8 mouse cellular contexts compared by ENCODE assay signal in genomic region chr6:124779984-124780416, GRCm38 (mm10). TPM values are rescaled to one million over a fixed set of nuclear protein-coding genes. Genes with fewer than 3 reads are reported as not detected.
DNase-seq lines count a peak whose midpoint lies in the region; ATAC-seq and TF ChIP-seq lines count a peak whose summit lies in the region.

No protein-coding gene starts in this region.

- peak overlapping the region; percentile 46 for H3K4me3 ChIP-seq in heart, embryonic 15.5 days
- 0 out of 2 replicates have a peak overlapping the region, but pooled peaks have one; percentile 5 for H3K4me3 ChIP-seq in cortical plate, adult 2 months (ENCODE audit: insufficient read depth, low read length)
- H3K4me3 ChIP-seq in intestine, postnatal 0 days (ENCODE audit: low read depth, low read length) = peak overlapping the region; percentile 22
- H3K4me3 ChIP-seq in midbrain, embryonic 15.5 days = peak overlapping the region; percentile 33

- peaks cover 11% of the 10 kb centered on the region for H3K4me1 ChIP-seq in heart, embryonic 15.5 days (replicated peaks)
- H3K4me1 ChIP-seq in cortical plate, adult 2 months (ENCODE audit: control insufficient read depth, insufficient read depth, low read length) = peaks cover 7% of the 10 kb centered on the region
- no peaks in the 10 kb centered on the region for H3K4me1 ChIP-seq in intestine, postnatal 0 days (replicated peaks; ENCODE audit: control insufficient read depth, insufficient read depth, low read length)
- H3K4me1 ChIP-seq in midbrain, embryonic 15.5 days = peaks cover 9% of the 10 kb centered on the region; the same call in 1 of the 2 replicates

- no peaks in the 10 kb centered on the region for H3K9me3 ChIP-seq in heart, embryonic 15.5 days (replicated peaks)
- no peaks in the 10 kb centered on the region for H3K9me3 ChIP-seq in intestine, postnatal 0 days (ENCODE audit: control insufficient read depth)
- H3K9me3 ChIP-seq in midbrain, embryonic 15.5 days = no peaks in the 10 kb centered on the region

- no peak for TF ChIP-seq CTCF in cortical plate, adult 2 months (IDR thresholded peaks at IDR 0.05; ENCODE audit: extremely low read depth, insufficient read depth, low read length)
- peak; percentile 23; the same call in 1 of the 2 replicates for TF ChIP-seq CTCF in intestine, postnatal 0 days (IDR thresholded peaks at IDR 0.05; ENCODE audit: low read depth)

- TF ChIP-seq POLR2A in cortical plate, adult 2 months (IDR thresholded peaks at IDR 0.05; ENCODE audit: extremely low read depth, insufficient read depth, low read length) = no peak

- no peak for DNase-seq in heart, postnatal 36 days
- no peak for DNase-seq in adrenal gland, adult 18-20 months (ENCODE audit: low spot score in 2 of 2)
- DNase-seq in retina, postnatal 1 day = no peak
- DNase-seq in adrenal gland, postnatal 10 days = no peak

- peaks cover 8% of the 10 kb centered on the region; the same call in 1 of the 2 replicates for H3K27me3 ChIP-seq in heart, embryonic 15.5 days
- H3K27me3 ChIP-seq in intestine, postnatal 0 days (replicated peaks; ENCODE audit: control insufficient read depth, insufficient read depth, low read length) = peaks cover 12% of the 10 kb centered on the region; the same call in 1 of the 2 replicates
- no peaks in the 10 kb centered on the region for H3K27me3 ChIP-seq in midbrain, embryonic 15.5 days (replicated peaks)

- ATAC-seq in heart, embryonic 15.5 days (replicated peaks; ENCODE audit: insufficient number of reproducible peaks, insufficient read depth, low FRiP score, low read depth) = no peak
- no peak for ATAC-seq in intestine, postnatal 0 days
- ATAC-seq in midbrain, embryonic 15.5 days (replicated peaks) = no peak

- WGBS in heart, embryonic 15.5 days = 6% methylated on average over 10 of the region's 10 CpGs
- 7% methylated on average over 10 of the region's 10 CpGs for WGBS in intestine, postnatal 0 days
- 3% methylated on average over 10 of the region's 10 CpGs for WGBS in midbrain, embryonic 15.5 days

- no peak overlapping the region for H3K27ac ChIP-seq in heart, embryonic 15.5 days
- H3K27ac ChIP-seq in cortical plate, adult 2 months (ENCODE audit: insufficient read depth, low read length) = no peak overlapping the region
- H3K27ac ChIP-seq in intestine, postnatal 0 days (ENCODE audit: low read depth, low read length) = no peak overlapping the region
- no peak overlapping the region for H3K27ac ChIP-seq in midbrain, embryonic 15.5 days

- intact Hi-C loops in heart, postnatal 36 days (cut with DNase I) = no loop called here

- H3K9ac ChIP-seq in heart, embryonic 15.5 days = no peak overlapping the region
- no peak overlapping the region for H3K9ac ChIP-seq in intestine, postnatal 0 days (ENCODE audit: low read depth, low read length)
- 0 out of 2 replicates have a peak overlapping the region, but pooled peaks have one; percentile 17 for H3K9ac ChIP-seq in midbrain, embryonic 15.5 days

- H3K36me3 ChIP-seq in heart, embryonic 15.5 days = no peaks in the 10 kb centered on the region
- H3K36me3 ChIP-seq in intestine, postnatal 0 days (ENCODE audit: control insufficient read depth, insufficient read depth) = no peaks in the 10 kb centered on the region
- no peaks in the 10 kb centered on the region for H3K36me3 ChIP-seq in midbrain, embryonic 15.5 days (replicated peaks)

- peak overlapping the region; percentile 69 for H3K4me2 ChIP-seq in heart, embryonic 15.5 days
- H3K4me2 ChIP-seq in intestine, postnatal 0 days (replicated peaks; ENCODE audit: low read depth) = peak overlapping the region; percentile 56
- peak overlapping the region; percentile 48 for H3K4me2 ChIP-seq in midbrain, embryonic 15.5 days

RNA-seq across cellular contexts. Expression of gene Lrrc23, which starts 0.5 kb away (rescaled TPM):
- 0.83 and 1.0 TPM in 2 replicates for polyA plus RNA-seq in heart, embryonic 15.5 days (2015; fragmentation: Nextera tagmentation; extraction: Ambion mirVana)
- not detected for total RNA-seq in heart, postnatal 36 days (2021)
- 2.4 and 5.0 TPM in 2 replicates for polyA plus RNA-seq in cortical plate, adult 2 months (2012; rRNA removed)
- polyA plus RNA-seq in intestine, postnatal 0 days (2015; fragmentation: Nextera tagmentation; extraction: Ambion mirVana) = 0.21 TPM in 1 of 2 replicates, not detected in the other
- 4.8 and 6.7 TPM in 2 replicates for polyA plus RNA-seq in midbrain, embryonic 15.5 days (2015; fragmentation: Nextera tagmentation; extraction: Ambion mirVana)
- total RNA-seq in adrenal gland, adult 18-20 months (2021) = under 1 TPM in 1 of 2 experiments, not detected in 1; 0.90 TPM
- under 1 TPM in 1 of 2 experiments, not detected in 1; 0.72 TPM for total RNA-seq in adrenal gland, postnatal 10 days (2021)

RNA-seq across cellular contexts. Expression of gene Eno2, which starts 10.5 kb away (rescaled TPM):
- polyA plus RNA-seq in heart, embryonic 15.5 days (2015; fragmentation: Nextera tagmentation; extraction: Ambion mirVana) = 2.7 and 4.3 TPM in 2 replicates
- 1 to 10 TPM; 2.2 to 2.9 TPM for total RNA-seq in heart, postnatal 36 days (2021)
- polyA plus RNA-seq in cortical plate, adult 2 months (2012; rRNA removed) = 741 and 755 TPM in 2 replicates
- 3.5 and 4.6 TPM in 2 replicates for polyA plus RNA-seq in intestine, postnatal 0 days (2015; fragmentation: Nextera tagmentation; extraction: Ambion mirVana)
- polyA plus RNA-seq in midbrain, embryonic 15.5 days (2015; fragmentation: Nextera tagmentation; extraction: Ambion mirVana) = 89.2 and 90.8 TPM in 2 replicates
- 10 to 100 TPM; 19.8 to 37.7 TPM for total RNA-seq in adrenal gland, adult 18-20 months (2021)
- 10 to 100 TPM; 13.0 to 21.0 TPM for total RNA-seq in adrenal gland, postnatal 10 days (2021)

RNA-seq across cellular contexts. Expression of gene Atn1, which starts 23.7 kb away (rescaled TPM):
- 9.3 and 11.7 TPM in 2 replicates for polyA plus RNA-seq in heart, embryonic 15.5 days (2015; fragmentation: Nextera tagmentation; extraction: Ambion mirVana)
- 10 to 100 TPM; 41.0 to 46.4 TPM for total RNA-seq in heart, postnatal 36 days (2021)
- polyA plus RNA-seq in cortical plate, adult 2 months (2012; rRNA removed) = 60.7 and 63.3 TPM in 2 replicates
- polyA plus RNA-seq in intestine, postnatal 0 days (2015; fragmentation: Nextera tagmentation; extraction: Ambion mirVana) = 7.6 and 8.4 TPM in 2 replicates
- polyA plus RNA-seq in midbrain, embryonic 15.5 days (2015; fragmentation: Nextera tagmentation; extraction: Ambion mirVana) = 32.7 and 34.3 TPM in 2 replicates
- 10 to 100 TPM; 78.4 to 80.2 TPM for total RNA-seq in adrenal gland, adult 18-20 months (2021)
- total RNA-seq in adrenal gland, postnatal 10 days (2021) = 10 to 100 TPM; 64.0 to 71.5 TPM

RNA-seq across cellular contexts. Expression of gene Gm45234, which starts 24.2 kb away (rescaled TPM):
- polyA plus RNA-seq in heart, embryonic 15.5 days (2015; fragmentation: Nextera tagmentation; extraction: Ambion mirVana) = not detected in 2 replicates
- under 1 TPM in 1 of 2 experiments, not detected in 1; 0.41 TPM for total RNA-seq in heart, postnatal 36 days (2021)
- polyA plus RNA-seq in cortical plate, adult 2 months (2012; rRNA removed) = not detected in 2 replicates
- not detected in 2 replicates for polyA plus RNA-seq in intestine, postnatal 0 days (2015; fragmentation: Nextera tagmentation; extraction: Ambion mirVana)
- polyA plus RNA-seq in midbrain, embryonic 15.5 days (2015; fragmentation: Nextera tagmentation; extraction: Ambion mirVana) = not detected in 2 replicates
- total RNA-seq in adrenal gland, adult 18-20 months (2021) = not detected
- total RNA-seq in adrenal gland, postnatal 10 days (2021) = 1 to 10 TPM in 1 of 2 experiments, not detected in 1; 1.1 TPM

RNA-seq across cellular contexts. Expression of gene Spsb2, which starts 28.5 kb away (rescaled TPM):
- 7.0 and 9.8 TPM in 2 replicates for polyA plus RNA-seq in heart, embryonic 15.5 days (2015; fragmentation: Nextera tagmentation; extraction: Ambion mirVana)
- total RNA-seq in heart, postnatal 36 days (2021) = 1 to 10 TPM; 3.6 to 4.9 TPM
- 4.4 and 4.8 TPM in 2 replicates for polyA plus RNA-seq in cortical plate, adult 2 months (2012; rRNA removed)
- polyA plus RNA-seq in intestine, postnatal 0 days (2015; fragmentation: Nextera tagmentation; extraction: Ambion mirVana) = 57.7 and 69.5 TPM in 2 replicates
- polyA plus RNA-seq in midbrain, embryonic 15.5 days (2015; fragmentation: Nextera tagmentation; extraction: Ambion mirVana) = 8.8 and 10.1 TPM in 2 replicates
- 10 to 100 TPM; 17.3 to 18.9 TPM for total RNA-seq in adrenal gland, adult 18-20 months (2021)
- 10 to 100 TPM; 11.7 to 15.2 TPM for total RNA-seq in adrenal gland, postnatal 10 days (2021)

Comparison
In these comparisons a context has a peak if more than half of its experiments do, and no peak if none do; other contexts are left out.
1. RNA of gene Eno2, which starts 10.5 kb away (polyA plus RNA-seq): 741 to 755 TPM in cortical plate, adult 2 months and 89.2 to 90.8 TPM in midbrain, embryonic 15.5 days; 3.5 to 4.6 TPM in intestine, postnatal 0 days and 2.7 to 4.3 TPM in heart, embryonic 15.5 days; every median in the first group is over 10 times any median in the second.
2. Peak in every context shown above with its lines, with median percentiles within 50 percentile points of each other: H3K4me2 ChIP-seq and H3K4me3 ChIP-seq.